Mouse (Mus musculus) ES-E14 (cell line): ENCODE measurements around the gene Sdhb.

Source experiments
- CHD2 ChIP-seq: IDR thresholded peaks from 2 replicates; pipeline ENCODE4 v1.6.1; 2014; ENCODE audit warnings: mild to moderate bottlenecking, low read depth, low read length, inconsistent platforms
- HCFC1 ChIP-seq: IDR thresholded peaks from 2 replicates; pipeline ENCODE4 v1.6.1; 2012; ENCODE audit warnings: low read length, inconsistent platforms, borderline replicate concordance; ENCODE audit not compliant: insufficient read depth
- MAFK ChIP-seq: IDR thresholded peaks from 2 replicates; pipeline ENCODE4 v1.6.1; 2014; ENCODE audit warnings: mild to moderate bottlenecking, low read depth, low read length, inconsistent platforms; ENCODE audit not compliant: insufficient read depth
- ZC3H11A ChIP-seq: IDR thresholded peaks from 2 replicates; pipeline ENCODE4 v1.6.1; 2012; ENCODE audit warnings: low read depth, mild to moderate bottlenecking, inconsistent platforms, low read length, borderline replicate concordance
- ZNF384 ChIP-seq: IDR thresholded peaks from 2 replicates; pipeline ENCODE4 v1.6.1; 2012; ENCODE audit warnings: low read depth, low read length, inconsistent platforms

DNA sequence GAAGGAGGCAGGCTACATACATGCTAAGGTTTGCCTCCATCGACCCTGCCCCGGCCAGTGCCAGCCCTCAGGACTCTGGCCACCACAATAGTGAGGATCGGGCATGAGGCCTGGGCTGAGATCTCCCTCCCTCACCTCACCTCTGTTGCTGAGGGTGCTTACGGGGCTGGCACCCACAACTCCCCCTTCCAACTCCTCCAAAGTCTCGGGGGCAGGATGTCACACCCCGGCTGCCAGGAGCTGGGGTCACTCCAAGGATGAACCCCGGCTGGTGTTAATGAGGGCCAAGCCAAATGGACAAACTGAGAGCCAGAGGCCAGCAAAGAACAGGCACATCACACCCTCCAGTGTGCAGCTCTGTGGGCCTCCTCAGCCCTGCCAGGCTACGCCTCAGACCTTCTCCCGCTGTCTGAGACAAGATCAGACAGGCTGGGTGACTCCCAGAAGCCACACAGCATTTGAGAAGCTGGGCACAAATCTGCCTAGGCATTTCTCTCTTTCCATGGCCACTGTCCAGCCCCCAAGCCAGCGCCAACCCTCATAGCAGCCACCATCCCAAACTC is 48.7 kb upstream of the Sdhb start:
- TF ChIP-seq ZNF384 (no peak), HCFC1 (no peak), MAFK (no peak), ZC3H11A (no peak), CHD2 (no peak)
